Mouse (Mus musculus): ENCODE results near the gene Cntnap5c.

Gene Cntnap5c

DNA sequence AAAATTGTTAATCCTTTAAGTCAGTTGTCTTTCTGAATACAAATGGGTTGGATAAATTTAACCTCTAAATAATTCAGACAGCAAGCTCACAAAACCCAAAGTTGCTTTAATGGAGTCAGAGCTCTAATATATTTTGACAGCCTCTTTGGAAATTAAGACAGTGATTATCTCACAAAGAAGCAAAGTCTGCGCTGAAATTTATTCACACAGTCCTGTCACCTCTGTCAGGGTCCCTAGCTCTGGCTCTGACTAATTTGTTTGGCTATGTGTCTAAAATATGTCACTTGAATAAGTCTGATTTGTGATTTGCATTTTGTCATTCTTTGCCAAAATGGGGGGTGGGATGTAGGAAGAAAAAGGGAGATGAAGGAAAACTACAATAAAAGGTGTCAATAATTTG, 234.0 kb downstream of the Cntnap5c start:
- DNase-seq (ENCODE audit: low read depth, low spot score) = no peak

DNA sequence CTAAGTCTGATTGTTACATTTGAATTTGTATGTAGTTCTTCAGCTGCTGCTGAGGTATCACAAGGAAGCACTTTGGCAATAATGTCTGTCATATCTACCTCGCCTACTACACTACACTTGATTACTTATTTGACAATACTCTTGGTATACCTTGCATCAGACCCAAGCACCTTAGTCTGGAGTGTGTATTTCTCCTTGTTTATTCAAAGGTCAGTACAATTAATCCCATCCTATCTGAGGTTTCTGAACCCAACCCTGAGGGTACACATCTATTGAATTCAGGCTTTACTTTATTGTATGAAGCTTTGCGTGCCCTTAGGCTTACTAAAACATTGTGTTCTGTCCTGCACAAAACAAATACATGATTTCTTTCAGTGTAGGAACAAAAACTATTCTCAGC, 235.1 kb downstream of the Cntnap5c start:
- no peak for DNase-seq (ENCODE audit: low read depth, low spot score)

DNA sequence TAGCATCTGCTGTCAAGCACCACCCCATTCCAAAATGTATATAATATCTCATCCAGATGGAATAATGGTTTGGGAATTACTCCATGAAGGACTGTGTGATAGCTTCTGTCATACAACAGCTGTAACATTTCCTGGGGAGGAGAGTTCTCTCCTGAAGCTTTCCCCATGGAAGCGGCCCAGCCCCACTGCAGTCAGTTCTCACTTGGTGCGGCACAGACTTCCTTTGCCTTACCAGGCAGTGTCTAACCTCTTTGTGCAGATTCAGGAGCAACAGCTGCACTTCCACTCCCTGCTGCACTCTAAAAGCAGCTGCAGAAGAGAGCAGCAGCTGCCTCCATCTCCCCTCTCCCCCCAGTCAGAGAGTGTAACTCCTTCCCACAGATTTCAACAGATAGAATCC, 271.8 kb downstream of the Cntnap5c start:
- no peak for DNase-seq (ENCODE audit: low read depth, low spot score)

DNA sequence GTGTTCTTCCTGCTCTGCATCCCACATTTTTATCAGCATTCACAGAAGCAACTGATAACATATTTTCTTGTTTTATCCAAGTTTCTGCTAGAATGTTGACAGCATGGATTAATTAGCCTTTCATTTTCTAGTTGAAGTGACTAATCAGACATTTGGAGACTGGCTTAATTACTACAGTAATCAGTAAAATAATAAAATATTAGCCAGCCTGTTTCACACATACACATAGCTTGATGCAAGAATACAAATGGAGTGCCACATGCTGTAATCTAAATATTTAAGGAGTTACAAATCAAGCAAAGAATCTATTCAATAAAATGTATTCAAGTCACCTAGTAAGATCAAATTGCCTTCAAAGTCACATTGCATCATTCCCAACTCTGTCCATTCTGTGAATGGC, 275.8 kb downstream of the Cntnap5c start:
- no peak for DNase-seq (ENCODE audit: low read depth, low spot score)

DNA sequence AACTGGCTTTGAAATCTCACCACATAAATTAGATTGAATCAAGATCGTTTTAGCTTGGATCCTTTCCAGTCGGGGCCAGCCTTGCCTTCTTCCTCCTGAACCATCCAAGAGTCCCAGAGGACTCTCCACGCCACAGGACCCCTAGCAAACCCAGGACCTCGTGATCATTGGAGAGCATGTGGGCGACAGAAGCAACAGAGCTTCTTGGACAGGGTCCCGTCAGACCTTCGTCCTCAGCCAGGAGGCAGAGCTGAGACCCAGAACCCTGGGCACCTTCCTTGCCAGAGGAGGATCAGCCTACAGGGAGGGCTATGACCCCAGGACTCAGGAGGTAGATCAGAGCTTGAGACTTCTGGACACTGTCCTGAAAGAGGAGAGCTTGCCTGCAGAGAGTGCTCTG, 300.5 kb downstream of the Cntnap5c start:
- no peak for DNase-seq (ENCODE audit: low read depth, low spot score)

DNA sequence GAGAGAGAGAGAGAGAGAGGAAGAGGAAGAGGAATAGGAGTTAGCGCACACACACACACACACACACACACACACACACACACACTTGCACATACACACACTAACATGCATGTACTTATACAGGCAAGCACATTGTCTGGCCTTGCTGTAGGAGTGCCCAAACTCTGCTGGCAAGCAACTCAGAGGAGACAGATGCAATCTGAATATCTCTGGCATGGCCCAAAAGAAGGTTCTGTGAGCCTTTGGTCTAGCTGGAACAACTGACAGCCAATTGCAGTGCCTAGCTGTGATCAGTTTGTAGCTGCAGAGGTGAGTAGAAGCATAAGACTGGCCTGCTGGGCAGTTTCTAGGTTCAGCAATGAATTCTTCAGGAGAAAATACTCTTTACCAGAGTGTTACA, 313.3 kb downstream of the Cntnap5c start:
- DNase-seq (ENCODE audit: low read depth, low spot score) = no peak

DNA sequence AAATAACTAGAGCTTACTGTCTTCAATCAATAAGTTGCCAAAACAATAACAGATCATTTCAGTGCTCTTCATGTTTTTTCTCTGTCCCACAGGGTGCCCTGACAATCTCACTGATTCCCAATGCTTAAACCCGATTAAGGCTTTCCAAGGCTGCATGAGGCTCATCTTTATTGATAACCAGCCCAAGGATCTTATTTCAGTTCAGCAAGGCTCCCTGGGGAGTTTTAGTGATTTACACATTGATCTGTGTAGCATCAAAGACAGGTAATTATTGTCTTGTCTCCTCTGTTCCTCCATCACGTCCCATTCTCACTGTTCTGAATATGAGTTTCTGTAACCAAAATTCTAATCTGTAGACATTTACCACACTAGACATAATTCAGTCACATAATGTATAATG, 335.1 kb downstream of the Cntnap5c start:
- no peak for DNase-seq (ENCODE audit: low read depth, low spot score)

DNA sequence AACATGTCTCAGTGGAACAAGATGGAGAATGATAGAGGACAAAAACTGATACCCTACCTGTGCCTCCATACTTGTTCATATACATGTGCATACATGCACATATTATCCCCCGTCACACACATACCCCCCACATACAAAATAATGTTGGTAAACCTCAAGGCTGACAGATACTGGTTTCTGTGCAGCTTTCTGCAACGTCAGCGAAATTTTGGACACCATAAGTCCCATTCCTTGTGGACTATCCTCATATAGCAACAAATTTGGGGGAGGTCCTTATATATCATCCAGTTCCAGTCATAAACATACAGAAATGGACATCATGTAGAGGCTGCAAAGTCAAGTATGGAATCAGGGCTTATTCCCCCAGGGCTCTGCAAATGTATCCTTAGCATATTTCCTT, 338.5 kb downstream of the Cntnap5c start:
- no peak for DNase-seq (ENCODE audit: low read depth, low spot score)

DNA sequence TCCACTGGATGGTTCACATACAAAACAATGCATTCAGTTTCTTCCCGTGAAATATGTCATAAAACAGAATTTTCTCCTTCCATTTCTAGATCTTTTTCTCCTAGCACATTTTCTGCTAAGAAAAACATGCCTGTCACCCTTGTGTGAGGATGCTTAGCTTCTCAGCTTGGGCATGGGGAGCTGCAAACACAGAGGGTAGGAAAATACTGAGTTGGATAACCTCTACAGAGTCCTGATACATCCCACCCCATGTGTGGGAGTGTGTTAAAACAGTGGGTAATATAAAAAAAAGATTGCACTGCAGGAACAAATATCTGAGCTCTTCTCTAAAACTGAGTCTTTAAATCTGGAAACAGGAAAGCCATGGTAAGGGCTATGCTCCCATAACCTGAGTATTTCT, 339.0 kb downstream of the Cntnap5c start:
- peak; percentile 43 for DNase-seq (ENCODE audit: low read depth, low spot score)

DNA sequence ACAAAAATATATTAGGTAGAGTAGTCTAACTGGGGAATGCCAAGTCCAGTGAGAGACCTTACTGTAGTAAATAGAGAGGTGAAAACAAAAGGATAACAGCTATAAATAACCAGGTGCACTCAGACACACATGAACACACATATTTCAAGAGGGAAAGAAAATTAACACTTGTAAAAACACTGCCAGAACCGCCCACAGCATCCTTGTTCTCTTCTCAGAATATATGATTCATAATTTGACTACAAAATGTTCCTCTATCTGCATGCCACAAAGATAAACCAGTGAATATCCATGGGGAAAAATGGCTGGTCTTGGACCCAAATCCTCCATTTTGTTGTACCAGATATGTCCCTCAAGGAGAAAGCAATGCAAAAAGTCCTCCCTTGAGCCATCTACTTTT, 417.8 kb downstream of the Cntnap5c start:
- peak; percentile 64 for DNase-seq (ENCODE audit: low read depth, low spot score)

DNA sequence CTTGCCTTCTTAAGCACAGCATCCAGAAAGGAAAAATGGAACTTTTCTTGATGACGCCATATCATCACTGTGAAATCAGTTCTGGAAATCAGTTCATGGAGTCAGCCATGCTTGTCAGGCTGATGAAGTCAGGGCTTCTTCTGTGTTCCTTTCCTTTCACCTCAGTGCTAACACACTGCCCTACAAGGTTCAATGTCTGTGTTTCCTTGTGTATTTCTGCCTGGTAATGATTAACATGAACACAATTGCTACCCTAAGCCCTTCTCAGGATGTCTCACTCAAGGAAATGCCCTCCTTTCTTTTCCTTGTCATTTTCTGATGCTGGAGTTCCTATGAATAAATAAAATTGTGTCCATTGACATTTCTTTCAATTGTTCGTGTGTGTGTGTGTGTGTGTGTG, 431.8 kb downstream of the Cntnap5c start:
- DNase-seq (ENCODE audit: low read depth, low spot score) = no peak

DNA sequence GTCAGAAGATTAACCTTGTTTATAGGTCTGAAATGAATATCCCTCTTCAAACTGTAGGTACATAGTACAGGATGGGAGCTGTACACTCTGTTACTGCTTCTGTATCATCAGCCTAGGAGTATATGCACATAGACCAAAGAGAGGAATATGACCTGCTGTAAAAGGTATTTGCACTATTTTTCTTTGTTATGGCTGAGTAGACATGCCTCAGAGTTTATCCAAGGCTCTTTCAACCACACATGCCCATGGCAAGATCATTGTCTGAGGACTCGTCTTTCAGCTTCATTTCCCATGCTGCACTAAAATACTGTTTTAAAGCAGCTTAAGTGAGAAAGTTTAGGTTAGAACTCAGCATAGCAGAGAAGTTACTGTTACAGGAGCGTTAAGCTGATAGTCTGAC, 498.7 kb downstream of the Cntnap5c start:
- no peak for DNase-seq (ENCODE audit: low read depth, low spot score)

DNA sequence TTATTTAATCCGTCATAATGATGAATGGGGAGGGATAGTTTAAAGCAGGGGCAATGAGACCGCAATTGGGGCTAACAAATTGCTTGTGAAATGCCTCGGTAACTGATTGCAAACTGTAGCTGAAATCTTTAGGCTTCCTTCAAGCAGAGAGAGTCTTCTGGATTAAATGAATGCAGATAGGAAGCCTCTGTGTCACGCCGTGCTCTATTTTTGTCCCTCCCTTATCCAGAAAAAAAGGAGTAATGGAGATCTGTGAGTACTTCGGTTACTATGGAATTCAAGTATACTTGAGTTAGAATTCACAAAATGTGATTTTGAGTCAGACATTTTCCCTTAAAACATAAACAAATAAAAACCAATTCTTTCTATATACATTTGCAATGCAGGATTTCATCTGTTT, 581.9 kb downstream of the Cntnap5c start:
- peak; percentile 15 for DNase-seq (ENCODE audit: low read depth, low spot score)

DNA sequence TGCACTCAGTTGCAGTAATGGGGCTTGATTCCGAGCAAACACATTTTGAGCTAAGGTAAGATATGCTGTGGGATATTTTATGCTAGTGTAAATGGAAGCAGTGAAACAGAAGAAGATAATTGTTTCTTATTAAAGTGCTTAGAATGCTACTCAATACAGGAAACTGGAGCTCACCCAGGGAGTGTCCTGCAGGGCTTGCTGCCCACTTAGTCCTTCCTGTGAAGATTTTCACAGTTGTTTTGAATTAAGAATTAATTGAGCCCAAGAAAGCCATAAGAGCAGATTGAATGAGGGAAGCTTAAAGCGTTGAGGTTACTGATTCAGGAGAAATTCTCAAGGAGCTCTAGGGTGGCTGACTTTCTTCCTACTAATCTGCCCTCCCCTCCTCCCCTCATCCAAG, 586.9 kb downstream of the Cntnap5c start:
- DNase-seq (ENCODE audit: low read depth, low spot score) = no peak

DNA sequence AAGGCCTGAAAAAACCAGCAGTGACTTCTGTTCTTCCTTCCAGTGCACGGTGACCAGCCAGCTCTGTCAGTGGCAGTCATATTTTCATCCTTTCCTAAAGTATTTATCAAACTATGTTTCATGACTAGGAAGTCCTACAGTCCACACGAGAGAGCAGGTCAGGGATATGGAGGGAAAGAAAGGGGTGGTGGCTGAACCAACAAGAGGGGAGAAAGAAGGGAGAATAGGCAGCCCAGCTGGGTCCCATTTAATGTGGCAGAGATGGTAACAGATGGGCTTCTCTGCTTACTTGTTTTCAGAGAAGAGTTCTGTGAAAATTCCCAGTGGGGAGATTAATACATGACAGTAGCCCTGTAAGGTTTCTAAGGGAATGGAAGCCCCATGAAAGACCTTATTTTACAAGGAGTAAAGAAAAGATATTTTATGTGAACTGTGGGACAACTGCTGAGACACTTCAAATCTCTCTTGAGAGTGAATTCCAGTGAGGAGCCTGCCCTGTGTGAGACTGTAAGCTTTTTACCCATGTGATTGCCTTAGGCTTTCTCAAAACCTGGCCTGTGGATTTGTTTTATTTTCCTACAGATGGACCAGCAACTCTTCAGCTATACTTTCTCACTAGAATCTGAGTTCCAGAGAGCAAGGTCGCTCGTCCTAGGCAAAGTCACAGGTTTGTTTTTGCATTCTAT, 594.4 kb downstream of the Cntnap5c start:
- no peak for DNase-seq (ENCODE audit: low read depth, low spot score)

DNA sequence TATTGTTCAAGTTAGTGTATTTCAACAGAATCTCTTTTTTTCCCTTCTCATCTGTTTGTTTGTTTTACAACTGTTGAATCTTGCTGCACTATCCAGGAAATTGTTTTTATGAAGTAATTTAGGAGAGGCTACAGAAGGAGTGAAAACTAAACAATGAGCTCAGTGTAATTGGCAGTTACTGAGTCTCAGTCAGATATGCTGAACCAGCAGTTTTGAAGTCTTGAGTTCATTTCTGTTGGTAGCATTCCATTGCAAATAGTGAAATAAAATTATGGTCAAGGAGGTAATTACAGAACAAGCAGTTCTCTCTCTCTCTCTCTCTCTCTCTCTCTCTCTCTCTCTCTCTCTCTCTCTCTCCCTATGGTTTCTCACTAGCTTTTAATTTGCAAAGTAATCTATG, 600.7 kb downstream of the Cntnap5c start:
- no peak for DNase-seq (ENCODE audit: low read depth, low spot score)

DNA sequence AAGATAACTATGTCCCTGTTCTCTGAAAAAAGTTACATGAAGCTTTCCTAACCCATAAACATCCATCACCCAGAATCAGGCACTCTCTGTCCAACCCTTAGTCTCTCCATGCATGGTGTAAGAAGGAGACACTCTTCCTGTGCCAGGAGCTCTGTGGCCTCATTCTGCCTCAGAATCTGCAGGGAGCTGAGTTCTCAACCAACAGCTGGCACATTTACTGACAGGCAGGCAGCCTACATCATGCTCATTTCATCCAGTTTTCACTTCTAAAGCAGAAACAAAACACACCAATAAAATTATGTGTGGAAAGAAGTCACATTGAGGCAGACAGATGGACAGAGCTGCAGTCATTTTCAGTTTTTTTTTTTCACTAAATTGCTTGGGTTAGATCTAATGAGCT, 638.4 kb downstream of the Cntnap5c start:
- peak; percentile 21 for DNase-seq (ENCODE audit: low read depth, low spot score)

DNA sequence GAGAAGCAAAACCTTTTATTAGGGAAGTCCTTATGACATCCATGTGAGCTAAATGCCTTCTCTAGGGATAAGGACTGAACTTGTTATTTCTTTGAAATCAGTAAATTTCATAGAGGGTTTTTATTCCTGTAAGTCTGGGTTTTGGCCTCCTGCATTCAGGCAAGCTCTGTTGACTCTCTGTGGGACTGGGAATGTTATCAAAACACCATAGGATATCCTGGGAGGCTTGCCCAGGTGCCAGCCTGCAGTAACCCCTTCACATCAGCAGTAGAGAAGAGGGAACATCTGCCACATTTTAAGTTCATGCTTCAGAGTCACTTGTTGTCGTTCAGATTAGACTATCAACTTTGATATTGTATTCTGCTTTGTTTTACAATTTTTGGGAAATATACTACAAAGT, 639.4 kb downstream of the Cntnap5c start:
- no peak for DNase-seq (ENCODE audit: low read depth, low spot score)

DNA sequence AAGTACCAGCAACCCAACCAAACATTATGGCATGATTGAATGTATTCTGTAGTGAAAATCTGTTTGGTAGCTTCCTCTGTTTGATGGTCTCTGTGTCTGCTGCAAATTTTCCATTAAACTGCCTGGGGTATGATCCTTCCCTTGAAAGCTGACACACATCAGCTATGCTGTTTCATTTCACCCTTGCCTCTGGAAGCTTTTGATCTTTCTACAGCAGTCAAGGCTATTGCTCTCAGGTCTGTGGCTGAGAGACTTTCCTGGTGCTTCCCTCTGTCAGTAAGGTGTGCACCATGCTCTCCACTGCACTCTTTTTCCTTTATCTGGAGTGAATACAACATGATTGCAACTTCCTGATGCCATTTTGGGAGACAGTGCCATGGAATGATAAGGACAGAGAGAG, 668.1 kb downstream of the Cntnap5c start:
- DNase-seq (ENCODE audit: low read depth, low spot score) = no peak
